ENCODE assay signal across 8 mouse cellular contexts in the genomic region with DNA sequence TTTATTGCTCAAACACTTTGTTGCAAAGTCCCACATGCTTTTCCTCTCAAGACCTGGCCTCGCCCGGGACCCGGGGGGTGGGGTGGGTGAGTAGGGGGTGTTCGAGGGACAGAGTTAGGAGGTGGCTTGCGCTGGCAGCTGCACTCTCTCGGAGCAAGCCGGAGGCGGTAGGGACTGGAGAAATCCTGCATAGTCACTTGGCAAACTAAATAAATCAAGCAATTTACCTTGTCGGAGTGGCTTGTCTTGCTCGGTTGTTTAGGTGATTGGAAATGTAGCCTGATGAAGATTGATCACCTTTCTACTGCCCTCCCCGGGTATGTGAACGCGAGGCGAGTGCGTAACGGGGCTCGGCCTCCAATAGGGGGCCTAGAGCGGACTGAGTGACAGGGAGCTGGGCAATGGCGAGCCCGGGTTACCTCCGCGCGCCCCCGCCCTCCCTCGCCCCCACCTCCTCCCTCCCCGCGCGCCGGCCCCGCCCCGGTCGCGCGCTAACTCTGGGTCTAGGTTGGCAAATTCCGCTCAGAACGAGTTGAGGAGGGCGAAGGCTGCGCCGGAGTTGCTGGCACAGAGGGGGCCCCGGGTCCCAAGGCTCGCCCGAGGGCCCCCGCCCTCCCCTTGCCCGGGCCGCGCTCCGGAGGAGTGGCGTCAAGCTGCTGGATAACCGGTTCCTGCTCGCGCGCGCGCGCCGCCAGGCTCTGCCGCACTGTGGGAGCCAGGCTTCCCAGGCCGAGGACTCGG. TPM values are rescaled to one million over a fixed set of nuclear protein-coding genes. Genes with fewer than 3 reads are reported as not detected.
A peak's percentile ranks its signal among the peaks of the same experiment; 100 is the strongest.
DNase-seq lines count a peak whose midpoint lies in the region; ATAC-seq and TF ChIP-seq lines count a peak whose summit lies in the region.

No protein-coding gene starts in this region.

- H3K4me2 ChIP-seq in kidney, embryonic 14.5 days (replicated peaks; ENCODE audit: low read depth, low read length), result peak overlapping the region; percentile 88
- peak overlapping the region; percentile 82 for H3K4me2 ChIP-seq in liver, postnatal 0 days (ENCODE audit: low read depth, low read length)

- DNase-seq in lung, adult 2 months, result no peak
- DNase-seq in lung, postnatal 36 days, result no peak
- peak; percentile 29 to 45 for DNase-seq in heart, adult 2 months
- DNase-seq in liver, postnatal 0 days, result peak; percentile 53
- peak; percentile 82 for DNase-seq in retina, embryonic 14.5 days (ENCODE audit: low spot score)
- no peak for DNase-seq in T-cell, adult 2 months (ENCODE audit: low spot score)

- H3K9me3 ChIP-seq in kidney, embryonic 14.5 days (ENCODE audit: control insufficient read depth, low read length), result no peaks in the 10 kb centered on the region
- no peaks in the 10 kb centered on the region for H3K9me3 ChIP-seq in liver, postnatal 0 days (ENCODE audit: low read length)

- TF ChIP-seq POLR2A in lung, adult 2 months (IDR thresholded peaks at IDR 0.05; ENCODE audit: borderline replicate concordance, extremely low read depth, low read depth, low read length), result no peak
- TF ChIP-seq POLR2A in heart, adult 2 months (IDR thresholded peaks at IDR 0.05; ENCODE audit: insufficient read depth, low read depth, low read length), result no peak

- TF ChIP-seq CTCF in lung, adult 2 months (IDR thresholded peaks at IDR 0.05; ENCODE audit: insufficient read depth, low read length), result no peak
- TF ChIP-seq CTCF in heart, adult 2 months (IDR thresholded peaks at IDR 0.05), result 0 out of 2 replicates have a peak, but pooled peaks have one; percentile 3
- no peak for TF ChIP-seq CTCF in liver, postnatal 0 days (IDR thresholded peaks at IDR 0.05; ENCODE audit: low read depth)

- intact Hi-C loops in heart, adult 2 months (cut with DNase I), result loop anchor here (1.0 kb wide), 1 partner anchor 7 kb away; no protein-coding TSS in a partner anchor

- peak overlapping the region; percentile 51 for H3K9ac ChIP-seq in heart, adult 2 months (ENCODE audit: low read depth, low read length)
- no peak overlapping the region for H3K9ac ChIP-seq in kidney, embryonic 14.5 days (ENCODE audit: low read depth, low read length)
- no peak overlapping the region for H3K9ac ChIP-seq in liver, postnatal 0 days (replicated peaks)

- 0 out of 2 replicates have a peak, but pooled peaks have one; percentile 24 for ATAC-seq in common myeloid progenitor, adult 5-6 weeks (replicated peaks; ENCODE audit: low read depth, poor library complexity, severe bottlenecking)
- ATAC-seq in kidney, embryonic 14.5 days (ENCODE audit: low FRiP score, low TSS enrichment), result peak; percentile 65
- peak; percentile 84 for ATAC-seq in liver, postnatal 0 days

- WGBS in lung, adult 2 months, result 2% methylated on average over 59 of the region's 59 CpGs
- WGBS in heart, adult 2 months, result 1% methylated on average over 59 of the region's 59 CpGs
- 2% methylated on average over 41 of the region's 59 CpGs for WGBS in kidney, embryonic 14.5 days
- 1% methylated on average over 43 of the region's 59 CpGs for WGBS in liver, postnatal 0 days (ENCODE audit: insufficient replicate concordance)

- no peak for TF ChIP-seq EP300 in heart, adult 2 months (IDR thresholded peaks at IDR 0.05; ENCODE audit: insufficient read depth, low read depth, low read length)
- no peak for TF ChIP-seq EP300 in liver, postnatal 0 days (IDR thresholded peaks at IDR 0.05; ENCODE audit: low read depth)

- H3K27me3 ChIP-seq in heart, adult 2 months (ENCODE audit: control insufficient read depth, insufficient read depth, low read length), result peaks cover 61% of the 10 kb centered on the region
- H3K27me3 ChIP-seq in kidney, embryonic 14.5 days (ENCODE audit: control insufficient read depth, insufficient read depth, low read length), result peaks cover 88% of the 10 kb centered on the region
- H3K27me3 ChIP-seq in liver, postnatal 0 days (ENCODE audit: insufficient read depth, low read length), result peaks cover 100% of the 10 kb centered on the region

- H3K4me1 ChIP-seq in lung, adult 2 months (ENCODE audit: control insufficient read depth, insufficient read depth, low read length), result peaks cover 12% of the 10 kb centered on the region
- H3K4me1 ChIP-seq in heart, adult 2 months (ENCODE audit: control insufficient read depth, insufficient read depth, low read length), result peaks cover 3% of the 10 kb centered on the region
- peaks cover 15% of the 10 kb centered on the region; the same call in 1 of the 2 replicates for H3K4me1 ChIP-seq in kidney, embryonic 14.5 days (ENCODE audit: control insufficient read depth, insufficient read depth, low read length)
- H3K4me1 ChIP-seq in liver, postnatal 0 days (ENCODE audit: insufficient read depth), result peaks cover 21% of the 10 kb centered on the region

- peaks cover 2% of the 10 kb centered on the region for H3K36me3 ChIP-seq in heart, adult 2 months (ENCODE audit: control insufficient read depth, insufficient read depth, low read length)
- no peaks in the 10 kb centered on the region for H3K36me3 ChIP-seq in kidney, embryonic 14.5 days (ENCODE audit: control insufficient read depth, insufficient read depth, low read length)
- no peaks in the 10 kb centered on the region for H3K36me3 ChIP-seq in liver, postnatal 0 days (replicated peaks; ENCODE audit: insufficient read depth, low read length)

- H3K79me2 ChIP-seq in heart, adult 2 months (replicated peaks; ENCODE audit: control insufficient read depth, insufficient read depth, low read length), result no peaks in the 10 kb centered on the region

- H3K4me3 ChIP-seq in lung, adult 2 months (replicated peaks; ENCODE audit: extremely low read depth, low read depth, low read length), result peak overlapping the region; percentile 14
- peak overlapping the region; percentile 49 for H3K4me3 ChIP-seq in heart, adult 2 months
- peak overlapping the region; percentile 48 for H3K4me3 ChIP-seq in kidney, embryonic 14.5 days (ENCODE audit: low read length)
- H3K4me3 ChIP-seq in liver, postnatal 0 days (ENCODE audit: low read depth, low read length), result peak overlapping the region; percentile 54

- no peak overlapping the region for H3K27ac ChIP-seq in heart, adult 2 months
- H3K27ac ChIP-seq in kidney, embryonic 14.5 days (ENCODE audit: low read depth, low read length), result no peak overlapping the region
- H3K27ac ChIP-seq in liver, postnatal 0 days (ENCODE audit: low read depth), result no peak overlapping the region

RNA-seq across cellular contexts. Expression of gene Otx1, which starts 1.2 kb away (rescaled TPM):
- polyA plus RNA-seq in lung, adult 2 months (2012; rRNA removed), result 0.70 and 1.5 TPM in 2 replicates
- total RNA-seq in common myeloid progenitor, adult 5-6 weeks (2017), result not detected in 2 replicates
- not detected for total RNA-seq in heart, adult 2 months (2021)
- 0.06 and 0.66 TPM in 2 replicates for polyA plus RNA-seq in heart, adult 2 months (2012; rRNA removed)
- not detected in 2 replicates for polyA plus RNA-seq in kidney, embryonic 14.5 days (2014; fragmentation: Nextera tagmentation; extraction: Ambion mirVana)
- polyA plus RNA-seq in liver, postnatal 0 days (2015; fragmentation: Nextera tagmentation; extraction: Ambion mirVana), result not detected in 2 replicates

Comparison
In these comparisons a context has a peak if more than half of its experiments do, and no peak if none do; other contexts are left out.
1. DNase-seq: peak in heart, adult 2 months (2 of 2), liver, postnatal 0 days (single experiment) and retina, embryonic 14.5 days (single experiment); none in lung, adult 2 months (single experiment), lung, postnatal 36 days (single experiment) and T-cell, adult 2 months (single experiment).
2. ATAC-seq: peak in every context shown above with its lines; median percentile 84 in liver, postnatal 0 days; 65 in kidney, embryonic 14.5 days; 24 in common myeloid progenitor, adult 5-6 weeks.
3. Peak in every context shown above with its lines, with median percentiles within 50 percentile points of each other: H3K4me3 ChIP-seq.